Mouse (Mus musculus): ENCODE results near the gene Larp7.

- TF ChIP-seq POLR2A (IDR thresholded peaks at IDR 0.05; ENCODE audit: extremely low read depth, insufficient read depth, low read length) (no peak), CTCF (IDR thresholded peaks at IDR 0.05; ENCODE audit: extremely low read depth, insufficient read depth, low read length) (no peak)
Observed at GRCm38 (mm10) chr3:127543976-127544375, 9.2 kb downstream of the Larp7 start.
